Mouse (Mus musculus) lung, postnatal 0 days (tissue): Measurements from ENCODE around the gene Hoxa3. TPM values are rescaled to one million over a fixed set of nuclear protein-coding genes. Genes with fewer than 3 reads are reported as not detected.
A peak's percentile ranks its signal among the peaks of the same experiment; 100 is the strongest.

Experiments used
- ATAC-seq: fragments of 200-750 bp; cut with Nextera tagmentation; 2 replicates; pipeline ENCODE4 v1.8.0; 2017; ENCODE audit warnings: moderate library complexity
- DNase-seq: peaks from one replicate; pipeline ENCODE4 v3.0.0-alpha.2; 2016; ENCODE audit warnings: low spot score
- H3K27ac ChIP-seq: fragments of 300-500 bp; sonication (generic); 2 replicates; pipeline ENCODE4 v1.5.1; 2014; ENCODE audit warnings: antibody characterized with exemption, mild to moderate bottlenecking, low read length, mixed read lengths
- H3K27me3 ChIP-seq: fragments of 300-500 bp; sonication (generic); replicated peaks from 2 replicates; pipeline ENCODE4 v1.6.1; 2014; ENCODE audit warnings: low read length, mixed read lengths; ENCODE audit not compliant: insufficient read depth
- H3K36me3 ChIP-seq: fragments of 300-500 bp; sonication (generic); 2 replicates; pipeline ENCODE4 v1.6.1; 2014; ENCODE audit warnings: low read length, mixed read lengths; ENCODE audit not compliant: insufficient read depth
- H3K4me1 ChIP-seq: fragments of 300-500 bp; sonication (generic); 2 replicates; pipeline ENCODE4 v1.6.1; 2014; ENCODE audit warnings: antibody characterized with exemption, low read depth, low read length, mixed read lengths; ENCODE audit not compliant: insufficient read depth
- H3K4me2 ChIP-seq: fragments of 300-500 bp; sonication (generic); replicated peaks from 2 replicates; pipeline ENCODE4 v1.6.1; 2014; ENCODE audit warnings: low read depth, mild to moderate bottlenecking, low read length, moderate library complexity, mixed read lengths
- H3K4me3 ChIP-seq: fragments of 300-500 bp; sonication (generic); 2 replicates; pipeline ENCODE4 v1.5.1; 2014; ENCODE audit warnings: low read depth, low read length
- H3K9ac ChIP-seq: fragments of 300-500 bp; sonication (generic); replicated peaks from 2 replicates; pipeline ENCODE4 v1.6.1; 2014; ENCODE audit warnings: low read depth, mild to moderate bottlenecking
- H3K9me3 ChIP-seq: fragments of 300-500 bp; sonication (generic); 2 replicates; pipeline ENCODE4 v1.6.1; 2016; ENCODE audit warnings: low read length, mixed read lengths
- CTCF ChIP-seq: IDR thresholded peaks from 2 replicates; pipeline ENCODE4 v1.5.1; 2016; ENCODE audit warnings: antibody characterized with exemption, mild to moderate bottlenecking
- EP300 ChIP-seq: IDR thresholded peaks from 2 replicates; pipeline ENCODE4 v1.6.1; 2016; ENCODE audit warnings: antibody characterized with exemption, mild to moderate bottlenecking, control low read depth
- WGBS: fragments of 180-500 bp; shearing (Covaris S2); extraction: QIAGEN DNeasy Blood & Tissue Kit; methylation state at CpG from one replicate; pipeline ENCODE4 v1.1.7; 2014; 5-methylcytosine and 5-hydroxymethylcytosine counted together
- polyA plus RNA-seq: library from polyadenylated mRNA; unstranded; fragments of >200 nt; fragmentation: Nextera tagmentation; extraction: Ambion mirVana; gene quantifications from 2 replicates; pipeline ENCODE4 v1.2.1, GENCODE M21; 2015

The Hoxa3 gene
- polyA plus RNA-seq, 1 experiment from 2014 or later = 4.3 TPM

DNA sequence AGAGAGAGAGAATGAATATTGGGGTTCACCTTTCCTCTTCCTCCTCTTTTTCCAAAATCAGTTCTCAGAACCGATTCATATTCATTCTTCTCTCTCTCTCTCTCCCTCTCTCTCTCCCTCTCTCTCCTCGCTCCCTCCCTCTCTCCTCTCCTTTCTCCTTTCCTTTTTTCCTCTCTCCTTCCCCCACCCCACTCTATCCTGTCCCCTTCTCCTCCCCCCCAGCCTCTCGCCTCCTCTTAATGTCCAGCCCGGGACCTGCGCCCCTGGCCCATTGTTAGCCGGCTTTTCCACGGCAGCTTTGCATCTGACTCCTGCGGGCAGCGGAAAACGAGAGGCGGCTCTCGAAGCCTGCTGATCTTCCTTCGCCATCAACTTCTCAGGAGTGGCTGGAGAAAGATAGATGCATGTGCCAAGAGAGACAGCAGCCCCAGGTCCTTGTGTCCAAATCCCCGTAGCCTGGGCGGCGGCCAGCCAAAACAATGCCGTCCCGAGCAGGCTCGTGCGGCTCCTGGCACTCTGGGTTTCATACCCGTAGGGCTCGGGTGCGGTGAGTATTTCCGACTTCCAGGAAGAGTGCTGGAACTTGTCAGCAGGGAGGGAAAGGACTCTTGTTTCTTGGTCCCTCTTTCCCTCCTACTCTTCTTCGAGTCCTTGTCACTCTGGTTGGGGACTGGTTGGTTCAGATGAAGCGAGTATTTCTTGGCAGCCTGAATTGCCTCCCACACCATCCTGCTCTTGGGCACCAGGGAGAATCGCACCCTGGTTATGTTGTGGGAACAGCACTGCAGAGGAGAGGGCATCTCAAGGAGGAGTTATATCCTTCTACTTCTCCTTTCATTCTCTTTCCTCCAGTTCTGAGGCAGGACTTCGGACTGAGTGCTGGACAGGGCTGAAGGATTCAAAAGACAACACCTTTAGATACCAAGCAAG is 47.4 kb downstream of the Hoxa3 start:
- 4% methylated on average over 27 of the region's 28 CpGs for WGBS
- H3K4me3 ChIP-seq = peak overlapping the region; percentile 54
- H3K27ac ChIP-seq = peak overlapping the region; percentile 79
- TF ChIP-seq CTCF (no peak), EP300 (no peak)
- peak overlapping the region; percentile 24; the same call in 1 of the 2 replicates for H3K9ac ChIP-seq
- H3K27me3 ChIP-seq = peaks cover 11% of the 10 kb centered on the region; the same call in 1 of the 2 replicates
- no peaks in the 10 kb centered on the region for H3K9me3 ChIP-seq
- no peak for ATAC-seq
- H3K4me2 ChIP-seq = peak overlapping the region; percentile 70
- peak; percentile 53 for DNase-seq
- H3K36me3 ChIP-seq = no peaks in the 10 kb centered on the region
- H3K4me1 ChIP-seq = peaks cover 10% of the 10 kb centered on the region; the same call in 1 of the 2 replicates

- WGBS = under 1% methylated on average over 25 of the region's 25 CpGs
- DNase-seq (peak; percentile 73), ATAC-seq (peak; percentile 46)
- H3K9me3 ChIP-seq = no peaks in the 10 kb centered on the region
- H3K4me3 ChIP-seq = peak within 1 kb of the TSS; percentile 54
- TF ChIP-seq EP300 (0 out of 2 replicates have a peak, but pooled peaks have one; percentile 39), CTCF (no peak)
- peak within 1 kb of the TSS; percentile 70 for H3K4me2 ChIP-seq
- H3K9ac ChIP-seq = peak within 1 kb of the TSS; percentile 50
- H3K27ac ChIP-seq = peak within 1 kb of the TSS; percentile 79
- H3K36me3 ChIP-seq = no peaks in the 10 kb centered on the region
- peaks cover 5% of the 10 kb centered on the region; the same call in 1 of the 2 replicates for H3K4me1 ChIP-seq
- H3K27me3 ChIP-seq = peaks cover 7% of the 10 kb centered on the region; the same call in 1 of the 2 replicates
Observed at GRCm38 (mm10) chr6:52164626-52165440, 48.3 kb downstream of the Hoxa3 start, which contains the start of gene Hoxa2. Gene Hoxa2, minus strand, starts transcription at chr6:52164831.

- no peak for TF ChIP-seq CTCF
- no peak for TF ChIP-seq EP300
- H3K9ac ChIP-seq = peak overlapping the region; percentile 50
- WGBS = 2% methylated on average over 39 of the region's 39 CpGs
- H3K9me3 ChIP-seq = no peaks in the 10 kb centered on the region
- 0 out of 2 replicates have a peak, but pooled peaks cover 7% of the 10 kb centered on the region for H3K4me1 ChIP-seq
- ATAC-seq (peak; percentile 12; the same call in 1 of the 2 replicates), DNase-seq (peak; percentile 65)
- peak overlapping the region; percentile 70 for H3K4me2 ChIP-seq
- H3K27ac ChIP-seq = peak overlapping the region; percentile 79
- peaks cover 6% of the 10 kb centered on the region; the same call in 1 of the 2 replicates for H3K27me3 ChIP-seq
- H3K4me3 ChIP-seq = peak overlapping the region; percentile 54
- H3K36me3 ChIP-seq = no peaks in the 10 kb centered on the region
Observed at GRCm38 (mm10) chr6:52164051-52164625, 49.0 kb downstream of the Hoxa3 start.

GRCm38 (mm10) chr6:52163366-52164031 is 49.6 kb downstream of the Hoxa3 start:
- Histone ChIP-seq H3K9ac (peak overlapping the region; percentile 50), H3K9me3 (no peaks in the 10 kb centered on the region), H3K27me3 (peaks cover 6% of the 10 kb centered on the region; the same call in 1 of the 2 replicates), H3K4me1 (0 out of 2 replicates have a peak, but pooled peaks cover 5% of the 10 kb centered on the region), H3K27ac (peak overlapping the region; percentile 79), H3K4me3 (peak overlapping the region; percentile 54), H3K4me2 (peak overlapping the region; percentile 70), H3K36me3 (no peaks in the 10 kb centered on the region)
- 0 out of 2 replicates have a peak, but pooled peaks have one; percentile 38 for TF ChIP-seq EP300
- TF ChIP-seq CTCF = no peak
- ATAC-seq = peak; percentile 22
- 2% methylated on average over 17 of the region's 17 CpGs for WGBS
- peak; percentile 88 for DNase-seq

- H3K9me3 ChIP-seq = no peaks in the 10 kb centered on the region
- peak overlapping the region; percentile 70 for H3K4me2 ChIP-seq
- peak overlapping the region; percentile 54 for H3K4me3 ChIP-seq
- no peaks in the 10 kb centered on the region for H3K36me3 ChIP-seq
- H3K27me3 ChIP-seq = peaks cover 8% of the 10 kb centered on the region; the same call in 1 of the 2 replicates
- 14% methylated on average over 14 of the region's 14 CpGs for WGBS
- 0 out of 2 replicates have a peak, but pooled peaks cover 4% of the 10 kb centered on the region for H3K4me1 ChIP-seq
- DNase-seq (peak; percentile 23), ATAC-seq (no peak)
- peak overlapping the region; percentile 50 for H3K9ac ChIP-seq
- peak overlapping the region; percentile 79 for H3K27ac ChIP-seq
- no peak for TF ChIP-seq EP300
- no peak for TF ChIP-seq CTCF
Observed at GRCm38 (mm10) chr6:52162611-52163365, 50.3 kb downstream of the Hoxa3 start.
